Mouse (Mus musculus): Measurements from ENCODE around the gene Crybg2.

- TF ChIP-seq CTCF (IDR thresholded peaks at IDR 0.05; ENCODE audit: low read depth) (no peak), EP300 (IDR thresholded peaks at IDR 0.05; ENCODE audit: low read depth) (no peak)
Observed at GRCm38 (mm10) chr4:134121571-134121970, 61.0 kb downstream of the Crybg2 start.
